Mouse (Mus musculus) CH12.LX (cell line): Measurements from ENCODE around the gene Hey2. TPM values are rescaled to one million over a fixed set of nuclear protein-coding genes. Genes with fewer than 3 reads are reported as not detected.
A peak's percentile ranks its signal among the peaks of the same experiment; 100 is the strongest.

Experiments
- DNase-seq: peaks from one replicate; pipeline ENCODE4 v3.0.0-alpha.2; 2013; ENCODE audit errors: extremely low read depth
- H3K27ac ChIP-seq: 2 replicates; pipeline ENCODE4 v1.5.1; 2012; ENCODE audit warnings: low read depth, mild to moderate bottlenecking, control low read depth, moderate library complexity; ENCODE audit not compliant: insufficient read depth
- H3K27me3 ChIP-seq: replicated peaks from 2 replicates; pipeline ENCODE3; 2012; ENCODE audit warnings: inconsistent platforms
- H3K36me3 ChIP-seq, 2 experiments: replicated peaks in 1 of 2; 2 replicates each; pipeline versions ENCODE3 to v1.6.1; 2012; ENCODE audit warnings: inconsistent platforms in 1 of 2, low read length in 1 of 2, mild to moderate bottlenecking in 1 of 2, mixed read lengths in 1 of 2, moderate library complexity in 1 of 2; ENCODE audit not compliant: control insufficient read depth in 1 of 2, insufficient read depth in 1 of 2
- H3K4me1 ChIP-seq, 2 experiments: 2 replicates each; pipeline ENCODE4 v1.6.1; 2012; ENCODE audit warnings: inconsistent platforms in 1 of 2, moderate library complexity in 1 of 2; ENCODE audit not compliant: insufficient read depth in 2 of 2, control insufficient read depth in 1 of 2
- H3K4me2 ChIP-seq: 2 replicates; pipeline ENCODE4 v1.6.1; 2012; ENCODE audit warnings: low read depth, mild to moderate bottlenecking, control low read depth; ENCODE audit not compliant: poor library complexity, insufficient read depth, severe bottlenecking
- H3K4me3 ChIP-seq, 3 experiments: fragments of 150-350 bp in 1 of 3; sonication (generic) in 1 of 3; replicated peaks in 1 of 3; 2 replicates each; pipeline versions ENCODE3 to v1.5.1; 2011 to 2012; ENCODE audit warnings: low read depth in 2 of 3, low read length in 2 of 3, mild to moderate bottlenecking in 2 of 3, moderate library complexity in 2 of 3, control low read depth in 1 of 3, improper control_type of control experiment in 1 of 3, inconsistent platforms in 1 of 3, mixed read lengths in 1 of 3; ENCODE audit not compliant: poor library complexity in 1 of 3
- H3K79me2 ChIP-seq: replicated peaks from 2 replicates; pipeline ENCODE4 v1.6.1; 2012; ENCODE audit warnings: mild to moderate bottlenecking, moderate library complexity; ENCODE audit not compliant: control insufficient read depth, poor library complexity, insufficient read depth, severe bottlenecking; ENCODE audit errors: extremely low read depth
- H3K9ac ChIP-seq: 2 replicates; pipeline ENCODE4 v1.6.1; 2012; ENCODE audit warnings: low read depth, mild to moderate bottlenecking, control low read depth, moderate library complexity; ENCODE audit not compliant: insufficient read depth
- H3K9me3 ChIP-seq: replicated peaks from 2 replicates; pipeline ENCODE3; 2012; ENCODE audit warnings: low read length, inconsistent platforms, mixed read lengths
- CHD1 ChIP-seq: IDR thresholded peaks from 2 replicates; pipeline ENCODE4 v1.6.1; 2012; ENCODE audit warnings: low read depth, low read length, improper control_type of control experiment, inconsistent platforms
- E2F4 ChIP-seq: IDR thresholded peaks from 2 replicates; pipeline ENCODE4 v1.6.1; 2011; ENCODE audit warnings: low read depth, low read length, improper control_type of control experiment; ENCODE audit not compliant: insufficient replicate concordance
- EP300 ChIP-seq: IDR thresholded peaks from 2 replicates; pipeline ENCODE4 v1.6.1; 2011; ENCODE audit warnings: low read length, improper control_type of control experiment
- ETS1 ChIP-seq: conservative IDR thresholded peaks from 2 replicates; pipeline ENCODE4 v1.6.1; 2012; ENCODE audit warnings: low read depth, mild to moderate bottlenecking, inconsistent platforms, low read length, improper control_type of control experiment, moderate library complexity
- JUN ChIP-seq: IDR thresholded peaks from 2 replicates; pipeline ENCODE4 v1.6.1; 2011; ENCODE audit warnings: low read depth, mild to moderate bottlenecking, low read length, improper control_type of control experiment, moderate library complexity; ENCODE audit not compliant: insufficient read depth
- JUND ChIP-seq: conservative IDR thresholded peaks from 2 replicates; pipeline ENCODE4 v1.6.1; 2011; ENCODE audit warnings: low read depth, low read length, improper control_type of control experiment
- MXI1 ChIP-seq: IDR thresholded peaks from 2 replicates; pipeline ENCODE4 v1.6.1; 2011; ENCODE audit warnings: mild to moderate bottlenecking, low read depth, low read length, improper control_type of control experiment
- POLR2AphosphoS2 ChIP-seq: IDR thresholded peaks from 2 replicates; pipeline ENCODE4 v1.6.1; 2011; ENCODE audit warnings: low read depth, low read length, improper control_type of control experiment
- SMC3 ChIP-seq: IDR thresholded peaks from 2 replicates; pipeline ENCODE4 v1.6.1; 2011; ENCODE audit warnings: low read depth, low read length, improper control_type of control experiment
- TBP ChIP-seq: conservative IDR thresholded peaks from 2 replicates; pipeline ENCODE4 v1.6.1; 2011; ENCODE audit warnings: low read depth, low read length, improper control_type of control experiment
- UBTF ChIP-seq: IDR thresholded peaks from 2 replicates; pipeline ENCODE4 v1.6.1; 2012; ENCODE audit warnings: low read depth, mild to moderate bottlenecking, inconsistent platforms, low read length, improper control_type of control experiment, moderate library complexity
- USF1 ChIP-seq: IDR thresholded peaks from 2 replicates; pipeline ENCODE4 v1.6.1; 2014; ENCODE audit warnings: low read depth, mild to moderate bottlenecking, inconsistent platforms, low read length, improper control_type of control experiment
- ZC3H11A ChIP-seq: IDR thresholded peaks from 2 replicates; pipeline ENCODE4 v1.6.1; 2012; ENCODE audit warnings: low read depth, mild to moderate bottlenecking, inconsistent platforms, low read length, improper control_type of control experiment
- ZKSCAN1 ChIP-seq: IDR thresholded peaks from 2 replicates; pipeline ENCODE4 v1.6.1; 2012; ENCODE audit warnings: low read depth, inconsistent platforms, low read length, improper control_type of control experiment, borderline replicate concordance
- ZMIZ1 ChIP-seq: IDR thresholded peaks from 2 replicates; pipeline ENCODE4 v1.6.1; 2012; ENCODE audit warnings: low read depth, mild to moderate bottlenecking, inconsistent platforms, low read length, improper control_type of control experiment
- dilution Hi-C: fragments of 300-500 bp; cut with MboI; formaldehyde crosslinking; loops from 2 replicates; pipeline ENCODE4 v1.14.3; 2020; ENCODE audit warnings: low sequenced_read_pairs; ENCODE audit not compliant: extremely low pct_unique_long_range_greater_than_20kb, extremely low pct_ligation_motif_present
- in situ Hi-C: fragments of 300-500 bp; cut with MboI; formaldehyde crosslinking; loops from 3 replicates; pipeline ENCODE4 v1.14.3; 2019; ENCODE audit warnings: low sequenced_read_pairs, low pct_ligation_motif_present, low pct_unique_long_range_greater_than_20kb, mixed read lengths
- polyA plus RNA-seq: library from polyadenylated mRNA; unstranded; fragments of >175 nt; gene quantifications from 2 replicates; pipeline ENCODE4 v1.2.1, GENCODE M21; 2012; ENCODE audit warnings: low read depth; ENCODE audit not compliant: insufficient read length
- total RNA-seq, 2 experiments: library from RNA; depleted of rRNA; stranded (reverse); fragments of 300-350 nt in 1 of 2; fragments of >200 nt in 1 of 2; gene quantifications; 2 replicates each; pipeline ENCODE4 v1.2.3; 2012 to 2014

Hey2 gene
- total and polyA plus RNA-seq, 3 experiments: 0.13 TPM; not detected in 2

DNA sequence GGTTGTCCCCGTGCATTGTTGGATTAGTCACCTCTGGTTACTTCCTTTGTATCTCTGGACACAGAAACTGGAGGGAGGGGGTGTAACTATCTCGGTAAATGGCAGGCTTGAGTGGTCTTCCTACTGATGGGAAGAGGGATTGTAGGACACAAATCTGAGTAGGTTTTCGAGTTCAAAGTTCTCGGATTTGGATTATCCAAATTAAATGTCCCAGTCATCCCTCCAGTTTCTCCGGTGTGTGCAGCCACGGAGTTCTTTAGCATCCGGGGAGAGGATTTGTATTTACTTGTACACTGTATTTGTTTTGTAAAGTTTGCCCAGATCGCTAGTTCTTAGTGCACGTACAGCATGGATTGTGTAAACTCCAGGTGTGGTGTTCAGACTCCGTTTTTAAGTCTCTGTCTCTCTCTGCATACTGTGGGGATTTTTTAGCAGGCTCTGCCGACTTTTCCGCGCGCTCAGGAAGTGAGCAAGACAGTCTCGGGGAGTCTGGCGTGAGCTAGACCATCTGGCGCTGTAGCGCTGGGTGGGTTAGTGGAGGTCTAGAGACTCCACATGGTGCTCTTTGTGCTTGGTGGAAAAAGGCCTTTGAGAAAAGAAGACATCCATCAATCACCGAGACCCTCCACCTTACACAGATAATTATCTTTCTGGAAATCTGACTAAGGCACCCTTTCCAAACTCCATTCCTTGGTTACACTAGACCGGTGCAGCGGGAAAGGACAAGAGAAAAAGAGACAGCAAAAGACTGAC lies 1.0 kb upstream of the Hey2 start:
- Histone ChIP-seq H3K4me3 (peak overlapping the region in 1 of 3 experiments; percentile 43), H3K9ac (no peak overlapping the region)

DNA sequence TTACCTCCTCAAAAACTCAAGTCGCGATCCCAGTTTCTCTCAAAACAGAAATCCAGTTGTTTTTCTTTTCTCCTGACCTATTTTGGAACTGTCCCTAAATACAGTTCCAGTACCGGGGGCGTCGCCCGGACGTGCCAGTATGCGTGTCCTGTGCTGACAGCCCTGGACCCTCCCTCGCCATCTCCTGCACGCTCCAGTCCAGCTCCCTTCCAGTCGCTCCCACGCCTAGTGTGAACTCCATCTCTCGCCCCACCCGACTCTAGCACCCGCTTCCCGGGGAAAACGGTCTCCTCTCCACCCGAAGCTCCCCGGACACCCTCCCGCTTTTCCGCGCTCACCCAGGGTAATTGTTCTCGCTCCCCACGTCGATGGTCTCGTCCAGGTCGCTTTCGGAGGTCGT lies 373 bp downstream of the Hey2 start:
- Histone ChIP-seq H3K9me3 (no peaks in the 10 kb centered on the region), H3K4me3 (peak overlapping the region in 2 of 3 experiments; percentile 41 to 47), H3K79me2 (no peaks in the 10 kb centered on the region), H3K27me3 (peaks cover 2% of the 10 kb centered on the region), H3K4me2 (peak overlapping the region; percentile 75), H3K4me1 (peaks cover 0 to 6% of the 10 kb centered on the region in 2 experiments; a peak in 2 of 4 replicates), H3K9ac (no peak overlapping the region), H3K36me3 (no peaks in the 10 kb centered on the region), H3K27ac (no peak overlapping the region)
- in situ Hi-C loops: no loop called here
- dilution Hi-C loops: no loop called here
- no peak for DNase-seq
- TF ChIP-seq JUND (no peak), UBTF (no peak), MXI1 (no peak)

More for the DNA sequence above, 1.0 kb upstream of the Hey2 start:
- no peaks in the 10 kb centered on the region for H3K79me2 ChIP-seq
- H3K4me1 ChIP-seq: peaks cover 0 to 6% of the 10 kb centered on the region in 2 experiments; a peak in 2 of 4 replicates
- TF ChIP-seq SMC3 (no peak), POLR2AphosphoS2 (no peak), ZC3H11A (no peak), ETS1 (no peak), E2F4 (no peak), ZMIZ1 (no peak), TBP (no peak), ZKSCAN1 (no peak), JUN (no peak), USF1 (no peak), EP300 (no peak), JUND (no peak), CHD1 (no peak)
- TF ChIP-seq, all 38 proteins: peak for 0
- peaks cover 2% of the 10 kb centered on the region for H3K27me3 ChIP-seq
- in situ Hi-C loops: no loop called here
- DNase-seq: no peak
- no peaks in the 10 kb centered on the region for H3K36me3 ChIP-seq
- no peak overlapping the region for H3K27ac ChIP-seq
- H3K4me2 ChIP-seq: 0 out of 2 replicates have a peak overlapping the region, but pooled peaks have one; percentile 26
- dilution Hi-C loops: no loop called here
- H3K9me3 ChIP-seq: no peaks in the 10 kb centered on the region
